Mouse (Mus musculus): ENCODE data around the gene Ccp110. TPM values are rescaled to one million over a fixed set of nuclear protein-coding genes. Genes with fewer than 3 reads are reported as not detected.

The Ccp110 gene
- total and polyA plus RNA-seq, 3 experiments, result 10.6 to 16.3 (median 13.4) TPM

DNA sequence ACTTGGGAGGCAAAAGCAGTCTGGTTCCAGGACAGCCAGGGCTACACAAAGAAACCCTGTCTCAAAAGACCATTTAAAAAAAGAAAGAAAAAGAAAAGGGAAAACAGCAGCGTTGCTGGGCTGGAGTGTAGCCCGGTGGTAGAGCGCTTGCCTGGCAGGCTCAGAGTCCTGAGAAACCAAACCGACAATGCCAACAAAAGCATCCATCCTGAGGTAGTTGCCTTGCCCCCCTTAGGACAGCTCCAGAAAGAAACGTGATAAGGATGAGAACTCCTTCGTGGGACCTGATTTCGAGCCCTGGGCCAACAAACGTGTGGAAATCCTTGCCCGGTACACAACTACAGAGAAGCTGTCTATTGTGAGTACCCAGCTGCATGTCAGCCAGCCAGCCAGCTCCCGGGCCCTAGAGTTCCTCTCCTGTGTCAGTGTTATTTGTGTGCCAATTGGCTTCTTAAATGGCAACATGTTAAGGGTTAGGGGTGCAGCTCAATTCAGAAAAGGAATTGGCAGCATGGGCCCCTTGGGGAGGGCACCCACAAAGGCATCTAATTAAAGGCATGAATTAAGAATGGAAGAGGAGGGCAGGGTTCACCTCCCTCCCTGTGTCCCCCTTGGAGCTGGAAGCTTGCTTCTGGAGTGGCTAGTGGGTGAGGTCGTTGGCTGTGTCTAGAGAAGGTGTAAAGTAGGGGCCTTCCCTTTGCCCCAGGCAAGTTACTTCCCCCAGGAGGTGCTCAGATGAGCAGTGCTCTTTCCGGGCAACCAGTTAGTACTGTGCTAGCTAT lies 35.7 kb downstream of the Ccp110 start:
- dilution Hi-C loops (cut with MboI; ENCODE audit: extremely low pct_ligation_motif_present, extremely low pct_unique_long_range_greater_than_20kb, low sequenced_read_pairs), result no loop called here

DNA sequence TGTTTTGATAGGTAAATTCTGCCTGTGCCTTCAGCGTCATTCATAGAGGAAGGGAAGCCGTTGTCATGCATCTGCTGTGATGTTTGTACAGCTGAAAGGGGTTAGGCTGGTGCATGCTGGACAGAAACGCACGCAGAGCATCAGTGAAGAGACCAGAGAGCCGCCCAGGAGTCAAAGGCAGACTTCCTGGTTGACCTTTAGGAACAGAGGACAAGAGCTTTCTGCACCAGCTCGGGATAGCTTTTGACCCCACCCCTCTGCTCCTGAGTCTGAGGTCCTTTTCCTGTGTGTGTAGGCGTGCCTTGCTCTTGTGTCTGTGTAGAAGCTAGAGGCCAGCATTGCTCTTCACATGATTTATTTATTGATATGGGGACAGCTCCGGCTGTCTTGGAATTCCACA lies 37.4 kb downstream of the Ccp110 start:
- Histone ChIP-seq H3K27ac (ENCODE audit: insufficient read depth, low read depth) (no peak overlapping the region), H3K79me2 (replicated peaks; ENCODE audit: control insufficient read depth, extremely low read depth, insufficient read depth, poor library complexity, severe bottlenecking) (no peaks in the 10 kb centered on the region), H3K9ac (ENCODE audit: insufficient read depth, low read depth) (no peak overlapping the region), H3K4me2 (ENCODE audit: insufficient read depth, low read depth, poor library complexity, severe bottlenecking) (no peak overlapping the region), H3K27me3 (replicated peaks) (no peaks in the 10 kb centered on the region), H3K4me1 (ENCODE audit: control insufficient read depth in 1 of 2, insufficient read depth in 2 of 2) (0 out of 4 replicates have a peak, but pooled peaks cover 0 to 3% of the 10 kb centered on the region in 2 experiments), H3K4me3 (replicated peaks in 1 of 3; ENCODE audit: low read depth in 2 of 3, low read length in 2 of 3, poor library complexity in 1 of 3) (no peak overlapping the region), H3K36me3 (replicated peaks in 1 of 2; ENCODE audit: control insufficient read depth in 1 of 2, insufficient read depth in 1 of 2, low read length in 1 of 2) (peaks cover 66 to 95% of the 10 kb centered on the region in 2 experiments), H3K9me3 (replicated peaks; ENCODE audit: low read length) (no peaks in the 10 kb centered on the region)
- in situ Hi-C loops (cut with MboI; ENCODE audit: low pct_ligation_motif_present, low pct_unique_long_range_greater_than_20kb, low sequenced_read_pairs), result no loop called here
- dilution Hi-C loops (cut with MboI; ENCODE audit: extremely low pct_ligation_motif_present, extremely low pct_unique_long_range_greater_than_20kb, low sequenced_read_pairs), result no loop called here
- TF ChIP-seq JUN (IDR thresholded peaks at IDR 0.05; ENCODE audit: insufficient read depth, low read depth, low read length) (no peak), POLR2AphosphoS2 (IDR thresholded peaks at IDR 0.05; ENCODE audit: low read depth, low read length) (no peak)
- no peak for DNase-seq (ENCODE audit: extremely low read depth)

More for the DNA sequence above, 35.7 kb downstream of the Ccp110 start:
- no peak overlapping the region for H3K9ac ChIP-seq (ENCODE audit: insufficient read depth, low read depth)
- no peaks in the 10 kb centered on the region for H3K27me3 ChIP-seq (replicated peaks)
- TF ChIP-seq USF1 (IDR thresholded peaks at IDR 0.05; ENCODE audit: low read depth, low read length), result no peak
- no peak overlapping the region for H3K27ac ChIP-seq (ENCODE audit: insufficient read depth, low read depth)
- peaks cover 60 to 89% of the 10 kb centered on the region in 2 experiments for H3K36me3 ChIP-seq (replicated peaks in 1 of 2; ENCODE audit: control insufficient read depth in 1 of 2, insufficient read depth in 1 of 2, low read length in 1 of 2)
- no peak overlapping the region for H3K4me2 ChIP-seq (ENCODE audit: insufficient read depth, low read depth, poor library complexity, severe bottlenecking)
- no peak for DNase-seq (ENCODE audit: extremely low read depth)
- H3K4me3 ChIP-seq (replicated peaks in 1 of 3; ENCODE audit: low read depth in 2 of 3, low read length in 2 of 3, poor library complexity in 1 of 3), result no peak overlapping the region
- no peaks in the 10 kb centered on the region for H3K79me2 ChIP-seq (replicated peaks; ENCODE audit: control insufficient read depth, extremely low read depth, insufficient read depth, poor library complexity, severe bottlenecking)
- no peaks in the 10 kb centered on the region for H3K9me3 ChIP-seq (replicated peaks; ENCODE audit: low read length)
- in situ Hi-C loops (cut with MboI; ENCODE audit: low pct_ligation_motif_present, low pct_unique_long_range_greater_than_20kb, low sequenced_read_pairs), result no loop called here
- H3K4me1 ChIP-seq (ENCODE audit: control insufficient read depth in 1 of 2, insufficient read depth in 2 of 2), result peaks cover 0 to 7% of the 10 kb centered on the region in 2 experiments; a peak in 1 of 4 replicates

DNA sequence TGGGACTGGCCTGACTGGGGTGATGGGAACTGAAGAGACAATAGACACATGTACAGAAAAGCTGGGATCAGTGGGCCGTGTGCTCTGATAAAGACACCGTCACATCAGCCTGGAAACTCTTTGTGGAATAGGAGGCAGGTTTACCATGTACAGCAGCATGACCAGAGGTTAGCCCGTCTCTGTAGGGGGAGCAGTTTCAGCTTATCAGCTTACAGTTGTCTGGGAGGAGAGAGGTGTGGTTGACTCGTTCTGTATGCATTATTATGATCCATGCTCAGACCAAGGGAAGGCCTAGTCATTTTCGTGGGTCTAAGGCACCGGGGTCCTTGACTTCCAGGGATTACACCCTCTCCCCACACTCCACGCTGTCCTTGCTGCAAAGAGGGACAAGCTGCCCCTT lies 39.3 kb downstream of the Ccp110 start:
- in situ Hi-C loops (cut with MboI; ENCODE audit: low pct_ligation_motif_present, low pct_unique_long_range_greater_than_20kb, low sequenced_read_pairs) (no loop called here), dilution Hi-C loops (cut with MboI; ENCODE audit: extremely low pct_ligation_motif_present, extremely low pct_unique_long_range_greater_than_20kb, low sequenced_read_pairs) (no loop called here)
- no peaks in the 10 kb centered on the region for H3K79me2 ChIP-seq (replicated peaks; ENCODE audit: control insufficient read depth, extremely low read depth, insufficient read depth, poor library complexity, severe bottlenecking)
- H3K4me1 ChIP-seq (ENCODE audit: control insufficient read depth in 1 of 2, insufficient read depth in 2 of 2), result 0 out of 4 replicates have a peak, but pooled peaks cover 0 to 3% of the 10 kb centered on the region in 2 experiments
- H3K4me3 ChIP-seq (replicated peaks in 1 of 3; ENCODE audit: low read depth in 2 of 3, low read length in 2 of 3, poor library complexity in 1 of 3), result no peak overlapping the region
- no peak overlapping the region for H3K27ac ChIP-seq (ENCODE audit: insufficient read depth, low read depth)
- TF ChIP-seq TBP (conservative IDR thresholded peaks at IDR 0.05; ENCODE audit: low read depth, low read length) (no peak), NELFE (IDR thresholded peaks at IDR 0.05; ENCODE audit: low read depth, low read length) (no peak), ZKSCAN1 (IDR thresholded peaks at IDR 0.05; ENCODE audit: borderline replicate concordance, low read depth, low read length) (no peak), E2F4 (IDR thresholded peaks at IDR 0.05; ENCODE audit: insufficient replicate concordance, low read depth, low read length) (no peak)
- H3K36me3 ChIP-seq (replicated peaks in 1 of 2; ENCODE audit: control insufficient read depth in 1 of 2, insufficient read depth in 1 of 2, low read length in 1 of 2), result peaks cover 53 to 95% of the 10 kb centered on the region in 2 experiments
- no peaks in the 10 kb centered on the region for H3K9me3 ChIP-seq (replicated peaks; ENCODE audit: low read length)
- H3K9ac ChIP-seq (ENCODE audit: insufficient read depth, low read depth), result no peak overlapping the region
- no peak for DNase-seq (ENCODE audit: extremely low read depth)
- no peaks in the 10 kb centered on the region for H3K27me3 ChIP-seq (replicated peaks)
- no peak overlapping the region for H3K4me2 ChIP-seq (ENCODE audit: insufficient read depth, low read depth, poor library complexity, severe bottlenecking)

Measured in CH12.LX (cell line).